Mouse (Mus musculus): ENCODE measurements around the gene Narf.

The Narf gene

DNA sequence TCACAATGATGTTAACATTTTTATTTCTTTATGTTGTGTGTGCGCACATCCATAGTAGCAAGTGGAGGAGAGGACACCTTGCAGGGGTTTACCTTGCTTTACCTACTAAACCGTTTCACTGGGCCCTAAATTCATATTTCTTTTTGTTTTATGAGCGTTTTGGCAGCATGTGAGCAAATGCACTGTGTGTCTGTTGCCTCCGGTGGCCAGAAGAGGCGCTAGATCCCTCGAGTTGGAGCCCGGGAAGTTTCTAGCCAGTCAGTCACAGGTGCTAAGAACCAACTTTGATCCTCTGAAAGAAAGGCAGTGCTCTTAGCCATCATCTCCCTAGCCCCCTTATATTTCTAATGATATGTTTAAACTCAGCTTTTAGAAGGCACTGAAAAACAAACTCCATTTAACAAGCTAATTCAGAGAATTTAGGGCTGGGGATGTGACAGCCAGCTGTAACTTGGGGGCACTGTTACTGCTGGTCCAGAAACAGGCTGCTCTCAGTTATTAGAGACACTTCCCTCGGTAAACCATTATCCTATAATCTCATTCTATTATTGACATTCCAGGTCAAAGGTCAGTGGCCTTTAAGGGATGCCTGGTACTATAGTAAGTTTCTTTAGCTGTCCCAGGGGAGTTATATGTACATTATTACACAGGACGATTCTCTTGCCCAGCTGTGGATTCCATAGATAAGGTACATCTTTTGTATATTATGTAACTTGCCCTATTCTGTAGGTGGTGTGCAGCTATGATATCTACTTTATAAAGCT lies 1.4 kb upstream of the Narf start:
- DNase-seq (ENCODE audit: low read depth, low spot score) = no peak

DNA sequence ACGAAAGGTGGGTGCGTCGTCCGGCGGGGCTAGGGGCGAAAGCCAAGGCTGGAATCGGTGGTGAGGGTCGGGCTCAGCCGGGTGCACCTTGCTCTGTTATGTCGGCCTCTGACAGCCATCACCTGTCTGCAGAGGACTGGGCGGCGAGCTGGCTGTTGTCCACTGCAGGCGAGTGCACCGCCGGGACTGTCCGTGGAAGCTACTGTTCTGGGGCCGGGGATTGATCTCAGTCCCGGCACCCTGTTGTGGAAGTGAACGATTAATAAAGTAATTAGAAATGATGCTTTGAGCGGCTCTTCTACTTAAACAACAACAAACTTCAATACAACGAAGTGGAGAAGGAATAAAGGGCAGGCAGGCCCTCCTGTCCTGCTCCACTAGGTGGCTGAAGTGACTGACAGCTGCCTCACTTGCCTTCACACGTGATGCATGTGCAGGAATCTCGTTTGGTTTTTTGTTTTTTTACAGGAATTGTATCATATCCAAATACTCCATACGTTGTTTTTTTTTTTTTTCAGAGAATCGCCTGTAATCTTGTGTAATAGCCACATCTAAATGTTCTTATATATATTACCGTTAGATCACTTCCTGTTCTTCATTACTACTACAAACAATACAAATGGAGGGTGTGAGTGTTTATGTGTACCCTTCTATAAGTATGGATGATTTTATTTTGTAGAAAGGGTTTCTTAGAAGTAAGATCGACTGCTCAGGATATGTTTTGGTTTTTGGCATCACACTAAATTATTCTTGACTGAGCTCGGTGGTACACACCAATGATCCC lies 484 bp downstream of the Narf start:
- DNase-seq (ENCODE audit: low read depth, low spot score) = no peak

DNA sequence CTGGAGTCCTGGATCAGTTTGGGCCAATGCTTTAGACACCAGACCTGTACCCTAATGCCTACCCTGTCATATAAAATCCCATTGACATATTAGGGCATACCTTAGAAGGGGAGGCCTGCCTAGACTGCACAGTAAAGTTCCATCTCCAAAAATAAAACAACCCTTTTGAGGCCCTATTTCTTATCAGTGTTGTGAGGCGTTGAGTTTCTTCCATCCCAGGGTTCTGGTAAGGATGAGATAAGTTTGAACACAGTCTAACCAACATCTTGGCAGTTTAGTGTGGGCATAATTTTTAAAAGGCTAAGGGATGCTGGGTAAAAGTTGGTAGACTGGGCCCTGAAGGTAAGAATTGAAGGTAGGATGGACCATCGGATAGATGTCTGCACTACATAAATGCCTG lies 2.6 kb downstream of the Narf start:
- DNase-seq (ENCODE audit: low read depth, low spot score) = no peak

DNA sequence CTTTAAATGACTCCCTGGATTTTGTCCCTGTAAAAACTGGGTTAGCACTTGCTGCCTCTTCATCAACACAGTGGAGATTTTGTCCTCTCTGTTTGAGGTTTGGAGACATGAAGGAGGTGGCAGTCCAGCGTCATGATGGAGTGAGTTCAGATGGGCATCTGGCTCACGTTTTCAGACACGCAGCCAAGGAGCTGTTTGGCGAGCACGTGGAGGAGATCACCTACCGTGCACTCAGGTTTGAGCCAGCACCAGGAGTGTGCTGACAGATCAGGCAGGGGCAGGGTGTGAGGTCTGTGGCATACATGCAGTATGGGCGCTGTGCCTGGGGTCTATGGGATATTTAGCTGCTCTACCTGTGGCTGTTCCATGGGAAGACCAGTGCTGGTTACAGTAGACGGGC lies 13.1 kb downstream of the Narf start:
- no peak for DNase-seq (ENCODE audit: low read depth, low spot score)

DNA sequence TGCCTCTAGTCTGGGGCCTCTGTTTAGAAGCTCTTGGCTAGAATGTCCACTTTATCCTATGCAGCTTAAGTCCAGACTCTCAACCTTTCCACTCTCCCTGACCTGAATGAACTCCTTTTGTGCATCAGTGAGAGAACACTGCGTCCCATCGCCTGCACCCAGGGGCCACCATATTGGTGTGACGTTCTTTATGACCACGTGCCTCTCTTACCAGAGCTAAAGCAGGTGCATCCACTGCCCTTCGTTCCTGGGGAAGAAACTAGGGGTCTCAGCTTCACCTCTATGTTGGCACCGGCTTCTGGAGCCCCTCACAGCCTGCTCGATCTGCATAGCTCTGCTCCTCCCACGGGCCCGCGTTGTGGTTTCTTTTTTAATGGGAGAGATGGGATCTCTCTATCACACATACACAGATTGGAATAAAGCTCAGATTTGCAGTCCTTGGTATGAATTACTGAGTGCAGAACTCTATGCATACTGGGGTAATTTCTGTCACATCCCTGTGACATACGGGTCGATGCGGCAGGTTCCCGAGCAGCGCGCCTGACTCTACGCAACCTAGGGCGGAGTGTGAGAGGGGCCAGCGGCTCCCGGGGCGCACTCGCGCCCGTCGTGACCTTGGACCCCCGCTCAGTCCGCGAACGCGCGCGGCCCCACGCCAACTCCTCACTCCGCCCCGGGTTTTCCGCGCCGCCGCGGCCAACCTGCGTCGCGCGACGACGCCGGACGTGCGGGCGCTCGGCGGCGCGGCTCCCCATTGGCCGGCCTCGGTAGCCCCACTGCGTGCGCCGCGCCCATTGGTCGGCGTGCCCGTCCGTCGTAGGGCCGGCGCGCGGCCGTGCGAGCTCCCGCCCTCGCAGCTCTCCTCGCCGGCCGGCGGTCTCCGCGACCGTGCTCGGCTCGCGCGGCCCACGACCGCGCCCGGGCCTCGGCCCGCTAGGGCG lies 22.4 kb downstream of the Narf start, which contains the start of gene Foxk2:
Gene Foxk2 (plus strand): TSS at position 831 of the 941 bp plus-strand sequence.
- DNase-seq (ENCODE audit: low read depth, low spot score) = peak; percentile 84

DNA sequence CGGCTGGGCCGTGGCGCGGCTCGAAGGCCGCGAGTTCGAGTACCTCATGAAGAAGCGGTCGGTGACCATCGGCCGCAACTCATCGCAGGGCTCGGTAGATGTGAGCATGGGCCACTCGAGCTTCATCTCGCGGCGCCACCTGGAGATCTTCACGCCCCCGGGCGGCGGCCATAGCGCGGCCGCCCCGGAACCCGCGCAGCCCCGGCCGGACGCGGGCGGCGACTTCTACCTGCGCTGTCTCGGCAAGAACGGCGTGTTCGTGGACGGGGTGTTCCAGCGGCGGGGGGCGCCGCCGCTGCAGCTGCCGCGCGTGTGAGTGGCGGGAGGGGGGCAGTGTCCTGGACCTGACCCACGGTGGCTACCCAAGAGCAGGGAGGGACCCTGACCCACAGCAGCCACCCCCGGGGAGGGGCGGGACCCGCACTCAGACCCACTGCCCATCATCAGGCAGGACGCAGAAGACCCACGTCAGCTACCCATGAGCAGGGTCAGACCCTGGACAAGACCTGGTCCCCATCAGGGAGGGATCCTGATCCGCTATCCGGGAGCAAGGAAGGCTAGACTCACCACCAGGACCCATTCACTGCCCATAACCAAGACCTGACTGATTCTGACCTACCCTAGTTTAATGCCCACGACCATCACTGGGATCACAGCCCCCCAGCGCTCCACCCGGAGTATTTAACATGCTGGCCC lies 23.3 kb downstream of the Narf start:
- DNase-seq (ENCODE audit: low read depth, low spot score) = no peak

DNA sequence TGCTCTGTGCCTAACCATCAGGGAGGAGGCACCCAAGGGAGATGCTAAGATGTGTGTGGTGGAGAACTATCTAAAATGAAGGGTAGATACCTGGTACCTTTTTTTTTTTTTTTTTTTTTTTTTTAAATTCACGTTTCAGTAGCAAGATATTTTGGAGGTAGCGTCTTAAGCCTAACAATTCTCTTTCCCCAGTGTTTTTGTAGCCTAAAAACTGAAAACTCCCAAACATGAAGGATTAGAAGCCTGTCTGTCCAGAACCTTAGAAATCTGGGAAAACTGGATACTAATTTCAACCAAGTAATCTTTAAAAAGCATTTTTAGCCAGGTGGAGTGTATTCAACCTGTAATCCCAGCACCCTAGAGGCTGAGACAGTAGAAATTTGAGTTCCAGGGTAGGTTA lies 24.0 kb downstream of the Narf start:
- DNase-seq (ENCODE audit: low read depth, low spot score) = no peak

DNA sequence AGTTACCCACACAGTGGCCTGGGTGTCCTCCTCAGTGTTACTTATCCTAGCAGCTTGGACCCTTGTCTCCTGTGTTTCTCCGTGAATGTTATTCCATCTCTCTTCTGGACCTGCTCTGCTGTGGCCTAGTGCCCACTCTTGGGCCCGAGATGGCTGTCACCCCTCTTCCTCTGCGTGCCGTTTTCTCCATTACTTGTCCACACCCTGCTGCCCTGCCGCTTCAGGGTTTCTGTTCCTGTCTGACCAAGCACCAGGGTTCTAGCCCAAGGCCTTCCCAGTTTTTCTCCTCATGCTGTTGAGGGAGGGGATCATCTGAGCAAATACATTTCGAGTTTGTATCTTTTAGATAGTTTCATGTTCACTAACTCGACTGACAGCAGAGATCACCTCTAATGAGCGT lies 40.5 kb downstream of the Narf start:
- DNase-seq (ENCODE audit: low read depth, low spot score) = no peak

DNA sequence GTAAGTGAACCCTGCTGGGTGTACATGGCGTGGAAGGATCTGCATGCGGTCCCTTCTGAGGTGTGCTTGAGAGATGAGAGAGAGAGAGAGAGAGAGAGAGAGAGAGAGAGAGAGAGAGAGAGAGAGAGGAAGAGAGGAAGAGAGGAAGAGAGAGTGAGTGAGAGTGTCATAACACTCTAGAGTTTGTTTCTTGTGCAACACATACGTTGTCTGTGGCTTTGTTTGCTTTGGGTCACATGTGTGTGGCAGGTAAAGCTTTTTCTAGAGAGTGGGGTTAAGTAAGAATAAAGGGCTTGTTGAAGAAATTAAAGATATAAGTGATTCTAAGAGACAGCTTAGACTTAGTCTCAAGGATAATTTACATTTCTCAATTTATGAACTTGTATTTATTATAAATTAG lies 41.0 kb downstream of the Narf start:
- no peak for DNase-seq (ENCODE audit: low read depth, low spot score)

DNA sequence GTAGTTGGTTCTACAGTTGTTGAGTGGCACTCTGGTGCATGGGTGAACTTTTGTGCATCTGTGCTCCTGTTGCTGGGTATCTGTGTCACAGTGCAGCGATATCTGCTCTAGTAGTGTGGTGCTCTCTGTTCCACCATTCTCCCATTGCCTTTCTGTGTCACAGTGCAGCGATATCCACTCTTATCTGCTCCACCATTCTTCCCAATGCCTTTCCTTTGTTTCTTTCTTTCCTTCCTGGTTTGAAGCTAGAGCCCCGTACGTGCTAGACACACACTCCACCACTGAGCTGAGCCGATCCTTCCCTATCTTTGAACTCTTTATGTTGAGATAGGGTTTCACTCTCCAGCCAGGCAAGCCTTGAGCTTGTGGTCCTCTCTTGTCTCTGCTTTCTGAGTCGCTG lies 45.9 kb downstream of the Narf start:
- no peak for DNase-seq (ENCODE audit: low read depth, low spot score)

DNA sequence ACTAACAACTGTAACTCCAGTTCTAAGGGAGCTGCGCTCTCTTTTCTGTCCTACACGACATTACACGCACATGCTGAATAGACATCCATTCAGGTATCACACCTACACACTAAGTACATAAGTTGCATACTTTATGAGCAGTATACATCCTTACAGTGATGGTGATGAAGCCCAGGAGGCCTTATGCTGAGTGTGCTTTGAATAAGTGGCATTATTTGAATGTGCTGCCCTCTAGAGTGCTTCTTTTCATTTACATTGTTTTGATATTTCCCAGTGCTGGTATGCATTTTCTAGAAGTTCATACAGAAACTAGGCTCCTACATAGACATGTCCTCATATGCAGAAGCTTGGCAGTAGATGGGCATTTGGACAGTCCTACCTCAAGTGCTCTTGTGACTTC lies 52.8 kb downstream of the Narf start:
- DNase-seq (ENCODE audit: low read depth, low spot score) = no peak

DNA sequence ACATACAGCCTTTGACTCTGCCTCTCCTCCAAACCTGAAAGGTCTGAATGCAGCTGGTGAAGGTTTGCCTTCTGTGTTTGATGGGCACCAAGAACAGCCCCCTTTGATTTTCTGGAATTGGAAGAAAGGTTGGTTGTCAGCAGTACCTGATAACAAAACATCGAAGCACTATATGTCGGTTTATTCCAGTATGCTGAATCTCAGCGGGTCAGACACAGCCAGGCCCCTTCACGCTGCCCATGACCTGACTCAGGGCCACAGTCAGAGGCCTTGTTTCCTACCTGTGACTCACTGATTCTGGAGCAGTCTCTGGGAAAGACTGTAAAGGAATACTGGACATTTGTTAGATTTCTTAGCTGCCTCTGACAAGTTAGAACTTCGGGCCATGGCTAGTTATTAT lies 57.7 kb downstream of the Narf start:
- no peak for DNase-seq (ENCODE audit: low read depth, low spot score)

DNA sequence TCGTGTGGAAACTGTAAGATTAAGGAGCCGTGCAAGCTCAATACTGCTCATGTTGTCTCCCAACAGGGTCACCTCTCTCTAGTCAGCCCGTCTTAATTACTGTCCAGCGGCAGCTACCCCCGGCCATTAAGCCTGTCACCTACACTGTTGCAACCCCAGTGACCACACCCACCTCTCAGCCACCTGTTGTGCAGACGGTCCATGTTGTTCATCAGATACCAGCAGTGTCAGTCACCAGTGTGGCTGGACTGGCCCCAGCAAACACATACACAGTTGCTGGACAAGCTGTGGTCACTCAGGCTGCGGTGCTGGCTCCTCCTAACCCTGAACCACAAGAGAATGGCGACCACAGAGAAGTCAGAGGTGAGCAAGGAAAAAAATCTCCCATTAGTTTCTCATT lies 61.4 kb downstream of the Narf start:
- no peak for DNase-seq (ENCODE audit: low read depth, low spot score)

DNA sequence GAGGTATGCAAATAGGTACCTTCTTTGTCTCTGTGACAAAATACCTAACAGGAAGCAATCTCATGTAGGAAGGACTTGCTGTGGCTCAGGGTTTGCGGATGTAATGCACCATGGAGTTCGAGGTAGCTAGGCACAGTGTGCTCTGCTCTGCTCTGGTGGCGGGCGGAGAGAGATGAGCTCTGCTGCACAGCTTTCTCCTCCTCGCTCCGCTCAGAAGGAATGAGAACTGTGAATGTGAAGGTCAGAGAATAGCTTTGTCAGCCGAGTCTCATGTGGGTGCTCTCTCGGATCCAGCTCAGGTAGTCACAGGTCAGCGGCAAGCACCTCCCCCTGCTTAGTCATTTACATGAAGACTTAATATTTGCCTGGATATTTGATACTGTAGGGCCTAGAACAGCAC lies 63.2 kb downstream of the Narf start:
- DNase-seq (ENCODE audit: low read depth, low spot score) = no peak

DNA sequence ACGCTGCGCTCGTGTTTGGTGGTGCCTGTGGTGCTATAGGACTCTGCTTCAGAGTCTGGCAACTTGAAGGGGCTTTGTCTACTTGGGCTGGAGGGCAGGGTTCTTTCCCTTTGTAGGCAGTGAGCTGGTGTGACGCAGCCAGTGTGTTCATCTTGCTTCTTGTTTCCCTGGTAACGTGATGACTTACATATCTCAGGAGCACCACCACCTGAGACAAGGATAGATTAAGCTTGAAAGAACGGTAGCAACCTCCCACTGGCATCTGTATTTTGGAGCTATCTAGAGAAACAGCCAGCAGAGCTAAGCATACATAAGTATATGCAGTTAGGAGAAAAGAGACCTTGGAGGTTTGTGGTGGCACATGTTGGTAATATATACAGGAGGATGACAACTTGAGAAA lies 68.3 kb downstream of the Narf start:
- no peak for DNase-seq (ENCODE audit: low read depth, low spot score)

All from retina, adult 2 months (tissue).